Mouse (Mus musculus): Measurements from ENCODE around the gene Psrc1. TPM values are rescaled to one million over a fixed set of nuclear protein-coding genes. Genes with fewer than 3 reads are reported as not detected.

The Psrc1 gene
- total and polyA plus RNA-seq, 3 experiments, result 89.1 to 108 (median 106) TPM

DNA sequence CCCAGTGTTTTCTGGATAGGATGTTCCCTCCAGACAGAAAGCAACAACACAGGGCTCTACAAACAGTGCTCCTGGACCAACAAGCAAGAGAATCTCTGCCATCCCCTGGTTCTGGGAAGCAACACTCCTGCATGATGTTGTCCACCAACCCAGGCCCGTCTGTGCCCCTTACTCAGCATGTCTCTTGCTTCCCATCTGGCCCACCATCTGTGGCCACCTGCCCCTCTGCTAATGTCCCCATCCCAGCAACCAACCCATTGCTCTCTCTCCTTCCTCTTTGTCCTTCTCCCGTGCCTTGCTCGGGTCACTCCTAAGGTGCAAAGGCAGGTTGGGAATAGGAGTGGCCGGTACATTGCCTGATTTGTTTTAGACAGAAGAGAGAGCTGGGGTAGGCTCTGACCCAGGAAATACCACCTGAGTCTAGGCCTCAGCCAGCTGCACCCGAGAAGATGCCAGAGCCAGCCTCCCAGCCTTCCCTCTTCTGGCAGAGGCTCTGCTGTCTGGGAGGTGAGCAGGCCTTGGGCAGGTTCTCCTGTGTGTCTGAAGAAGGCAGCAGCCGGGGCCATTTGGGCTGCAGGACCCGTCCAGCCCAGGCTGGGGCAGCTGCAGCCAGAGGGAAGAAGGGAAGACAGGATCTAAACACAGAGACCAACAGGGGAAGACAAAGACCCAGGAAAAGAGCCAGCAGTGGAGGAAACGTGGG, 26.2 kb downstream of the Psrc1 start (continued):
- no peak for TF ChIP-seq MEF2A (IDR thresholded peaks at IDR 0.05; ENCODE audit: borderline replicate concordance, low read depth, low read length)

DNA sequence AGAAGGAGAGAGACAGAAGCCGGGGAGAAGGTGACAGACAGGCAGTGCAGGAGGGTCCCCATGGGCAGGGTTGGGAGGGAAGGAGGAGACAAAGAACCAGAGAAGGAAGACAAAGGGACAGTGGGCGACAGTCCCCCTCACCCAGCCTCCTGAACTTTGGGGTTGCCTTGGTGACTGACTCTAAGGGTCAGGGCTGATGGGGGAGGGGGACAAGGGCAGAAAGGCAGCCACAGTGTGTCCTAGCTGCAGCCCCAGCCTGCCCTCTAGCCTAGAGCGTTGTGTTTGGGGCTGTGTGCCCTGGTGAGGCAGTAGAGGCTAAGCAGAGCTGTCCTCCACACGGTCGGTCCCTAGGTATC, 26.7 kb downstream of the Psrc1 start:
- H3K27ac ChIP-seq (ENCODE audit: insufficient read depth, low read depth), result no peak overlapping the region
- peaks cover 0 to 4% of the 10 kb centered on the region in 2 experiments; a peak in 1 of 4 replicates for H3K4me1 ChIP-seq (ENCODE audit: control insufficient read depth in 1 of 2, insufficient read depth in 2 of 2)
- H3K36me3 ChIP-seq (replicated peaks in 1 of 2; ENCODE audit: control insufficient read depth in 1 of 2, insufficient read depth in 1 of 2, low read length in 1 of 2), result no peaks in the 10 kb centered on the region
- H3K79me2 ChIP-seq (replicated peaks; ENCODE audit: control insufficient read depth, extremely low read depth, insufficient read depth, poor library complexity, severe bottlenecking), result no peaks in the 10 kb centered on the region
- peaks cover 29% of the 10 kb centered on the region for H3K9me3 ChIP-seq (replicated peaks; ENCODE audit: low read length)
- no peak for TF ChIP-seq TBP (conservative IDR thresholded peaks at IDR 0.05; ENCODE audit: low read depth, low read length)
- no peak overlapping the region for H3K4me3 ChIP-seq (replicated peaks in 1 of 3; ENCODE audit: low read depth in 2 of 3, low read length in 2 of 3, poor library complexity in 1 of 3)
- in situ Hi-C loops (cut with MboI; ENCODE audit: low pct_ligation_motif_present, low pct_unique_long_range_greater_than_20kb, low sequenced_read_pairs), result loop anchor here (25.0 kb wide), 1 partner anchor 377 kb away; no protein-coding TSS in a partner anchor
- H3K4me2 ChIP-seq (ENCODE audit: insufficient read depth, low read depth, poor library complexity, severe bottlenecking), result no peak overlapping the region
- peaks cover 53% of the 10 kb centered on the region for H3K27me3 ChIP-seq (replicated peaks)
- DNase-seq (ENCODE audit: extremely low read depth), result no peak
- H3K9ac ChIP-seq (ENCODE audit: insufficient read depth, low read depth), result no peak overlapping the region
- dilution Hi-C loops (cut with MboI; ENCODE audit: extremely low pct_ligation_motif_present, extremely low pct_unique_long_range_greater_than_20kb, low sequenced_read_pairs), result no loop called here

DNA sequence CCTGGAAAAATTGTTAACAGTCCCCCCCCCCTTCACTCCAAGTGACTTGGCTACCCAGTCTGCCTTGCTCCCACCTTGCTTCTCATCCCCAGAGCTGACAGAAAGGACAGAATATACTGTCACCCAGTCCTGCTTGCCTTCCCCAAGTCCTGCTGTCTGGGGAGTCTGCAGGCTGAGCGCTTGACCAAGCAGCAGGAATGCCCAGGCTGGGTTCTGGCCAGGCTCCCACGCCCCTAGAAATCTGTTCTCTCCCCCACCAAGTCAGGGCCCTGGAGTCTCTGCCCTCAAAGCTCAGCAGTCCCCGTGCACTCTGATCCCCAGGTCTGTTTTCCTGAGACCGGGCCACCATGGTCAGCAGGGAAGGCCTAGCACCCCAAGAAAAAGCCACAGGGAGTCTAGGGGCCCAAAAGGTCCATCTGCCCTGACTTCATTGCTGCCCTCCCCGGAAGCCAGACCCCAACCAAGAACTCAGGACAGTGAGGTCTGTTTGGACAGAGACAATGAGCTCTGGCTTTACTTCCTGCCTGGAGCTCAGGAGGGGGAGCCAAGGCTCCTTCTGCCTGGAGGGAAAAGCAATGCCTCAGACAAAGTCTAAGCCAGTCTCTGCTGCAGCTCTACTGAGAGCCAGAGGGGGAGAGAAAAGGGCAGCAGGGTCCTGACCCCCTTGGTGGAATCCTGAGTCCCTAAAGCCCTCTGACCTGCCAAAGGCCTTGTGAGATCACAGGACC, 27.6 kb downstream of the Psrc1 start:
- in situ Hi-C loops (cut with MboI; ENCODE audit: low pct_ligation_motif_present, low pct_unique_long_range_greater_than_20kb, low sequenced_read_pairs), result loop anchor here (25.0 kb wide), 1 partner anchor 376 kb away; no protein-coding TSS in a partner anchor
- Histone ChIP-seq H3K4me2 (ENCODE audit: insufficient read depth, low read depth, poor library complexity, severe bottlenecking) (no peak overlapping the region), H3K36me3 (replicated peaks in 1 of 2; ENCODE audit: control insufficient read depth in 1 of 2, insufficient read depth in 1 of 2, low read length in 1 of 2) (no peaks in the 10 kb centered on the region), H3K79me2 (replicated peaks; ENCODE audit: control insufficient read depth, extremely low read depth, insufficient read depth, poor library complexity, severe bottlenecking) (no peaks in the 10 kb centered on the region), H3K27ac (ENCODE audit: insufficient read depth, low read depth) (no peak overlapping the region), H3K27me3 (replicated peaks) (peaks cover 46% of the 10 kb centered on the region), H3K4me3 (replicated peaks in 1 of 3; ENCODE audit: low read depth in 2 of 3, low read length in 2 of 3, poor library complexity in 1 of 3) (no peak overlapping the region), H3K4me1 (ENCODE audit: control insufficient read depth in 1 of 2, insufficient read depth in 2 of 2) (0 out of 4 replicates have a peak, but pooled peaks cover 0 to 3% of the 10 kb centered on the region in 2 experiments), H3K9ac (ENCODE audit: insufficient read depth, low read depth) (no peak overlapping the region), H3K9me3 (replicated peaks; ENCODE audit: low read length) (peaks cover 32% of the 10 kb centered on the region)
- dilution Hi-C loops (cut with MboI; ENCODE audit: extremely low pct_ligation_motif_present, extremely low pct_unique_long_range_greater_than_20kb, low sequenced_read_pairs), result no loop called here
- DNase-seq (ENCODE audit: extremely low read depth), result no peak
- no peak for TF ChIP-seq CHD1 (IDR thresholded peaks at IDR 0.05; ENCODE audit: low read depth, low read length)
- TF ChIP-seq MXI1 (IDR thresholded peaks at IDR 0.05; ENCODE audit: low read depth, low read length), result no peak
- no peak for TF ChIP-seq ZMIZ1 (IDR thresholded peaks at IDR 0.05; ENCODE audit: low read depth, low read length)
- TF ChIP-seq NRF1 (IDR thresholded peaks at IDR 0.05; ENCODE audit: low read depth, low read length), result no peak
- no peak for TF ChIP-seq CTCF (conservative IDR thresholded peaks at IDR 0.05 in 1 of 2, IDR thresholded peaks at IDR 0.05 in 1 of 2; ENCODE audit: low read depth in 2 of 2, low read length in 2 of 2)
- no peak for TF ChIP-seq IRF4 (IDR thresholded peaks at IDR 0.05; ENCODE audit: low read depth, low read length)
- TF ChIP-seq EP300 (IDR thresholded peaks at IDR 0.05; ENCODE audit: low read length), result no peak
- TF ChIP-seq ELF1 (IDR thresholded peaks at IDR 0.05; ENCODE audit: low read depth, low read length), result no peak
- TF ChIP-seq MEF2A (IDR thresholded peaks at IDR 0.05; ENCODE audit: borderline replicate concordance, low read depth, low read length), result no peak
- no peak for TF ChIP-seq ETS1 (conservative IDR thresholded peaks at IDR 0.05; ENCODE audit: low read depth, low read length)
- no peak for TF ChIP-seq JUND (conservative IDR thresholded peaks at IDR 0.05; ENCODE audit: low read depth, low read length)
- no peak for TF ChIP-seq ZKSCAN1 (IDR thresholded peaks at IDR 0.05; ENCODE audit: borderline replicate concordance, low read depth, low read length)
- TF ChIP-seq USF1 (IDR thresholded peaks at IDR 0.05; ENCODE audit: low read depth, low read length), result no peak
- no peak for TF ChIP-seq GABPA (IDR thresholded peaks at IDR 0.05; ENCODE audit: insufficient replicate concordance, low read depth, low read length)
- no peak for TF ChIP-seq SMC3 (IDR thresholded peaks at IDR 0.05; ENCODE audit: low read depth, low read length)
- TF ChIP-seq ZC3H11A (IDR thresholded peaks at IDR 0.05; ENCODE audit: low read depth, low read length), result no peak
